Mouse (Mus musculus): ENCODE measurements around the gene Parp3.

Gene Parp3

GRCm38 (mm10) chr9:106476002-106476923, 486 bp downstream of the Parp3 start:
- in situ Hi-C loops (cut with MboI; ENCODE audit: low pct_unique_long_range_greater_than_20kb in 1 of 2, low sequenced_read_pairs in 2 of 2, unreplicated experiment in 1 of 2): no loop called here

GRCm38 (mm10) chr9:106475663-106476001, 1.1 kb downstream of the Parp3 start, which contains the start of gene Rrp9:
Gene Rrp9 (plus strand): TSS chr9:106475963.
- in situ Hi-C loops (cut with MboI; ENCODE audit: low pct_unique_long_range_greater_than_20kb in 1 of 2, low sequenced_read_pairs in 2 of 2, unreplicated experiment in 1 of 2): no loop called here

DNA sequence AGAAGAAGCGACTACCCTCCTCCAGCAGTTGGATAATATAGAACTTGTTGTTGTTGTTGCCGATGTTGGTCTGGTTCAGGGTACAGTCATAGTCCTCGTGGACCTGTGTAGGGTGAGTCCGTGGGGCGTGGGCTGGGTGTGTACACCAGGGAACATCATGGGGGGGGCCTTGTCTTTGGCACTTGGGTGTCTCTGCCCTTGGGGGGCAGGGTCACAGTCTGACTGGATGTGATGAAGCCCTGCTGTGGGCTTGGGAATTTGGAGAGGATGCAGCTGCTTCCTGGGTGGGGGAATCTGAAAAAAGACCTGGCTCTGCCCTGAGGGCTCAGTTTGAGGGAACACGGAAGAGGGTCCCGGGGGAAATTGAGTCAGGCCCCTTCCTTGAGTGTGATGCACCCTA, 1.7 kb downstream of the Parp3 start:
- in situ Hi-C loops (cut with MboI; ENCODE audit: low pct_unique_long_range_greater_than_20kb in 1 of 2, low sequenced_read_pairs in 2 of 2, unreplicated experiment in 1 of 2): no loop called here

DNA sequence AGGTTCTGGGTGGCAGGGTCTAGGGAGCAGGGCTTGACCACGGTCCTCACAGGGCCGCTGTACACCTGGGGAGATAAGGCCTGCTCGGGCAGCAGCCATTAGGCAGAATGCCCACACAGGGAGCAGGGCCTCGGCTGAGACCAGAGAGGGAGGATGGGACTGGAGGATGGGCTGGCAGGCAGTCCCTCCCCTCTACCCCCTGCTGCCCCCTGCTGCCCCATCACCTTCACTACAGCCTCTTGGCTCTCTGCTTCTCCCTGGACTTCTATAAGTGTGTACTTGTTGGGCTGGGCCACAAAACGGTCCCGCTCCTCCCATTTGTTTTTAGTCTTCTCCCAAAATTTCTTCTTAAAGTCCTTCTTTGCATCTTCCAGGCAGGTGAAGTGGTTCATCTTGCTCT, 2.3 kb downstream of the Parp3 start:
- in situ Hi-C loops (cut with MboI; ENCODE audit: low pct_unique_long_range_greater_than_20kb in 1 of 2, low sequenced_read_pairs in 2 of 2, unreplicated experiment in 1 of 2): no loop called here

GRCm38 (mm10) chr9:106473753-106474105, 3.0 kb downstream of the Parp3 start:
- in situ Hi-C loops (cut with MboI; ENCODE audit: low pct_unique_long_range_greater_than_20kb in 1 of 2, low sequenced_read_pairs in 2 of 2, unreplicated experiment in 1 of 2): no loop called here

DNA sequence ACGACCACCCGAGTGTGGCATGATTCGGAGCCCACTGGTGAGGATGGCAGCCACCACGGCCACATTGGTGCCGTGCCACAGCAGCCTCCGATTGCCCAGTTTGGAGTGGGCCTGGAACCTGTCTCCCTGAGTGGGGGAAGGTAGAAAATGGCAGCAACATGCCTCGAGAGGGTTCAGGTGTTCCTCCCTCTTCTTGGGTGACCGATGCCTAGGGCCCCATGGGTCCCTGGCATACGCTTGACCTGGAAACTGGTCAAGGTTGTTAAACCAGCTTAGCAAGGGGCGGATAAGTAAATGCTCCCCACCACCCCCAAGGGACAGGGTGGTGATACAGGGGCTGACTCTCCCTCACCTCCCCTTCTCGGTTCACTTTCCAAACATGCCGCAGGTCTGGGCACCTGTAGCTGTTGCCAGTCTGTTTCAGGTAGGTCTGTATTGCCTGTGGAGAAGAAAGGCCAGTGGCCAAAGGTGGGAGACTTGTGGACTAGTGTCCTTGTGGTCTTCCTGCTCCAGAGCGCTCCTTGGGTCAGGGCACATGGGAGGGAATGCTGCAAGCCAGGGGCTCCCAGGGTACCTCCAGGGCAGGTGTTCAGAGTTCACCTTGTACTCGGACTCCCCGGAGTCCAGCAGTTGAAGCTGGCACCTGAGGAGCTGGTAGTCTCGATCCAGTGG, 3.5 kb downstream of the Parp3 start:
- in situ Hi-C loops (cut with MboI; ENCODE audit: low pct_unique_long_range_greater_than_20kb in 1 of 2, low sequenced_read_pairs in 2 of 2, unreplicated experiment in 1 of 2): no loop called here

GRCm38 (mm10) chr9:106472321-106472720, 4.4 kb downstream of the Parp3 start:
- in situ Hi-C loops (cut with MboI; ENCODE audit: low pct_unique_long_range_greater_than_20kb in 1 of 2, low sequenced_read_pairs in 2 of 2, unreplicated experiment in 1 of 2): no loop called here

GRCm38 (mm10) chr9:106471892-106472291, 4.9 kb downstream of the Parp3 start:
- in situ Hi-C loops (cut with MboI; ENCODE audit: low pct_unique_long_range_greater_than_20kb in 1 of 2, low sequenced_read_pairs in 2 of 2, unreplicated experiment in 1 of 2): no loop called here

- in situ Hi-C loops (cut with MboI; ENCODE audit: low pct_unique_long_range_greater_than_20kb in 1 of 2, low sequenced_read_pairs in 2 of 2, unreplicated experiment in 1 of 2): no loop called here
Observed at GRCm38 (mm10) chr9:106470991-106471750, 5.6 kb downstream of the Parp3 start.

- in situ Hi-C loops (cut with MboI; ENCODE audit: low pct_unique_long_range_greater_than_20kb in 1 of 2, low sequenced_read_pairs in 2 of 2, unreplicated experiment in 1 of 2): no loop called here
Observed at GRCm38 (mm10) chr9:106469776-106470175, 7.0 kb downstream of the Parp3 start.

DNA sequence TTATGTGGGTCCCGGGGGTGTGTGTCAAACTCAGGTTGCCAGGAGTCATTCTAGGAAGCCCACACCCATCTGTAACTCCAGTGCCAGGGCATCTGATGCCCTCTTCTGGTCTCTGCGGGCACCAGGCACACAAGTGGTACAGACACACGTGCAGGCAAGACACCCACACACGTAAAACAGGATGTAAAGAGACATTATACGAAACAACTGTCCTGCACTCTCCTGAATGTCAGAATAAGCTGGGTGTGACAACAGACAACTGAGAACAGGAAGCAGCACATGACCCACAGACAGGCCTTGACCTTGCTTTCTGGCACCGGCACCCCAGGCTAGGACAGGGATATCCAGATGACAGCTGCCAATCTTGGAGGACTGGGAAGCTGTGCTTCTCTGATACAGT, 7.4 kb downstream of the Parp3 start:
- in situ Hi-C loops (cut with MboI; ENCODE audit: low pct_unique_long_range_greater_than_20kb in 1 of 2, low sequenced_read_pairs in 2 of 2, unreplicated experiment in 1 of 2): no loop called here

GRCm38 (mm10) chr9:106467746-106468145, 9.0 kb downstream of the Parp3 start:
- in situ Hi-C loops (cut with MboI; ENCODE audit: low pct_unique_long_range_greater_than_20kb in 1 of 2, low sequenced_read_pairs in 2 of 2, unreplicated experiment in 1 of 2): no loop called here

DNA sequence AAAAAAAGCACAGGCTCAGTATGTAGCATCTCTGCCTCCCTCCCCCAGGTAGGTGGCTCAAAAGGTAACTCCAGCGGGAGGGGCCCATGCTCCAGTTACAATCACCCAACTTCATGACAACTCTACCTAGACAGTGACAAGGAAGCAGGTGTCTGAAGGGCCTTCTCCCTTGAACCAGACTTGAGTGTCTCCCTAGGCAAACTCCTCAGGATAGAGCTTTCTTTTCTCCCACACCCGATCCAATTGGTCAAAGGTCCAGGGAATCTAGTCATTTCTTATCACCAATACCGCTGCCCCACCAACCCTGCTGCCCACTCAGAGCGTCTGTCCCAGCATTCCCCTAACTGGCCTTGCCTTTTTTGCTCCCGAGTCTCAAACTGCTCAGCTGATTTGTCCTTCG, 10.0 kb downstream of the Parp3 start:
- in situ Hi-C loops (cut with MboI; ENCODE audit: low pct_unique_long_range_greater_than_20kb in 1 of 2, low sequenced_read_pairs in 2 of 2, unreplicated experiment in 1 of 2): no loop called here

GRCm38 (mm10) chr9:106465571-106466200, 11.1 kb downstream of the Parp3 start, which contains the start of gene Gpr62:
Gene Gpr62 (minus strand): TSS chr9:106465938.
- in situ Hi-C loops (cut with MboI; ENCODE audit: low pct_unique_long_range_greater_than_20kb in 1 of 2, low sequenced_read_pairs in 2 of 2, unreplicated experiment in 1 of 2): no loop called here

GRCm38 (mm10) chr9:106464751-106465541, 11.8 kb downstream of the Parp3 start:
- in situ Hi-C loops (cut with MboI; ENCODE audit: low pct_unique_long_range_greater_than_20kb in 1 of 2, low sequenced_read_pairs in 2 of 2, unreplicated experiment in 1 of 2): no loop called here

DNA sequence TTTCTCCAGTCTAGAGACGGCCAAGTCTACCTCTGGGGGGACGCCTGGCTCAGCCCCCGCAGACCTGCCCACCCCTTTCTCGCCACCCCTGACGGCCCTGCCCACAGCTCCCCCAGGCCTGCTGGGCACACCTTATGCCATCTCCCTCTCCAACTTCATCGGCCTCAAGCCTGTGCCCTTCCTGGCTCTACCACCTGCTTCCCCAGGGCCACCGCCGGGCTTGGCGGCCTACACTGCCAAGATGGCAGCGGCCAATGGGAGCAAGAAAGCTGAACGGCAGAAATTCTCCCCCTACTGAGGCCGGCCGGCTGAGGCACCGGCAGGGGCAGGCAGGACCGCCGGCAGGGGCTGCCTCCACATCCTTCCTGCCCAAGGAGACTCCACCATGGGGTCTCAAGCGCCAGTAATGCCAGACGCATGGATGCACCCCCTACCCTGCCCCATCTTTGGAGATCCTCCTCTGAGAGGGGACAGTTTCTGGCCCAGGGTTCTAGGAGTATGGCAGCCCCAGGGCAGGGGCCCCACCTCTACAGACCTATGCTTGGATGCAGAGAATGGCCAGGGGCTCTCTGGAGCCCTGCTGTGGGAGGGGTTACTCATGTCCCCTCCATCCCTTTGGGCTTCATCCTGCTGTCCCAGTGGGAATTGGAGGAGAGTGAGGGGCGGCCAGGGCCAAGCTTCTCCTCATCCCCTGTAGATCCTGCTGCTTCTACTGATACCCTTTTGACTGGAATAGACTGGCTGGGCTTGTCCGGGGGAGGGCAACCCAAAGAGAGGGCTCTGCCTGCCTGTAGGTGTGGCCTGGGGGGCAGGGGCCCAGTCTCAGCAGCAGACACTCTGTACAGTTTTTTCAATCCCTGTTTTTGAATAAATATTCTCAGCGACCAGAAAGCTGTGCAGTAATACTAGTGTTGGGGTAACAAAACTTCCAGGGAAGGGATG, 13.4 kb downstream of the Parp3 start:
- in situ Hi-C loops (cut with MboI; ENCODE audit: low pct_unique_long_range_greater_than_20kb in 1 of 2, low sequenced_read_pairs in 2 of 2, unreplicated experiment in 1 of 2): no loop called here

- in situ Hi-C loops (cut with MboI; ENCODE audit: low pct_unique_long_range_greater_than_20kb in 1 of 2, low sequenced_read_pairs in 2 of 2, unreplicated experiment in 1 of 2): no loop called here
Observed at GRCm38 (mm10) chr9:106462430-106462800, 14.3 kb downstream of the Parp3 start.
